Mouse (Mus musculus): ENCODE data around the gene Rnf222.

The Rnf222 gene

DNA sequence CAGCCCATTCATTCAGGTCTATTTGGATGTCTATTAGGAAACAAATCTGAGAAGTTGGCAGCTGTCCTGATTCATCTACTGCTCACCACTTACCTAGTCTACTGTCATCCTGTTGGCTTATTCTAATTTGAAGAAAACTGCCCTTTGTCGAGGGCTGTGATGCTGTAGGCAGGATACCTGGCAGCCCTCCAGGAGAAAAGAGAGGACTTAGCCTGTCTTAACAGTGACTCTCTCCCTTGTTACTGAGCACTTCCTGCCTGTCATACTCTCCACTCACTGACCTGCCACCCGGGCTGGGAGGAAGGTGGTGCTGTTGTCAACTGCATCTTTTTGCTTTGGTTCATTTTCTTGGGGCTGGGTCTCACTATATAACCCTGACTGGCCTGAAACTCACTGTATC lies 2.3 kb downstream of the Rnf222 start:
- no peak for DNase-seq (ENCODE audit: low spot score in 2 of 2)

DNA sequence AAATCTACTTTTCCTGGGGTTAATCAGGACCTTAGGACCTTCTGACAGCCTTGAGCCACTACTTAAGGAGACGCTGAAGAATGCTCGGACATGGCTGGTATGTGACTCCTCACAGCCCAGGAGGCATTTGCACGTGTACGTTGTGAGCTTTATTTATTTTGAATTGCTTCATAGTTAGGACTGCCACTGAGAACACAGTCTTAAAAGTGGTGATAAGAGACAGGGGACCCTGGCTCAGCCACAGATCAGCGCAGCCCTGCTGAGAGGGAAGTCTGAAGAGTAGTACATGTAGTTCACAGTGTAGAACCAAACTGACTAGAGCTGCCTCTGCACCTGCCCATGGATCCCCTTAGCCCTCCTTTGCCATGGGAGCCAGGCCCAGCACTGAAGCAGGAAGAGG lies 3.5 kb downstream of the Rnf222 start:
- no peak for DNase-seq (ENCODE audit: low spot score in 2 of 2)

DNA sequence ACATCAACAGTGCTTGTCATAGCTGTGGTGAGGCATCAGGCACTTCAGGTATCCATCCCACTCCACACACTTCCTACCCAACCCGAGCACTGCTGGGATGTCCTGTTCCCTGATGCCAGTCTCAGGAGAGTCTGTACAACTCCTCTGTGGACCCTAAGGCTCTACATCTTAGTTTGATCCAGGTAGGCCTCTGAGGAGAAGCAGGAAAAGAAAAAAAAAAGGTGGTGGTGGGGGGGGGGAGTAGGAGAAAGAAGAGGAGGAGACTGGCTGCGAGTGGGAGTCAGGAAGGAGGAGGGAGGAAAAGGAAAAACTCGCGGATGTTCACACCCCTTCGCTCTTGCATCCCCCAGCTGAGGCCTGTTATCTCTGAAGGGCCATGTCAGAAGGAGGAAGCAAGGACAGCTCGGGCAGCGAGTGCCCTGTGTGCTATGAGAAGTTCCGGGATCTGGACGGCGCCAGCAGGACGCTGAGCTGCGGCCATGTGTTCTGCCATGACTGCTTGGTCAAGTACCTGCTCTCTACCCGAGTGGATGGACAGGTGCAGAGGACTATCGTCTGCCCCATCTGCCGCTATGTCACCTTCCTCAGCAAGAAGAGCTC lies 4.0 kb downstream of the Rnf222 start:
- no peak for DNase-seq (ENCODE audit: low spot score in 2 of 2)

DNA sequence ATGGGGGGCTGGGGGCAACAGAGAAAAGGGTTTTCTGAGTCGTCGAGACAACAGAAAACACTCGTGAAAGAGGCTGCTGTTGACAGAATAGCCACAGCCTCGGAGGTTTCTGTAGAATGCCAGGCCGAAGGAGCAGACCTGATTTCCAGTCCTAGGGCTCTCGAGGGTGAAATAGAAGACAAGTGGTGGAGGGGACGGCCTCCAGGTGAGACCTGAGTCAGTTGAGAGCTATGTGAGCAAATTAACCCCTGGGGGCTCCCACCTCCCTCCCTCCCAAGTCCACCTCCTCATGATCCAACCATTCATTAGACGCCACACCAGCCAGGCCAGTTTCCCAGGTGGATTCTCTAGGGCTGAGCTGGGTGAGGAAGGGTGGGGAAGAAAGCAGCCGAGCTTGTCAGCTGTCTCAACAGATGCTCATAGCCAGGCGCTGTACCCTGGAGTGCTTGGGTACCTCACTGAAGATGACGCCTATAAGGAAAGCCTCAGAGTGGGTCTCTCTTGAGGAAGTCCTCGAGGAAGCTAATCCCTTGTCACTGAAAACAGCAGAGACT lies 5.6 kb downstream of the Rnf222 start:
- no peak for DNase-seq (ENCODE audit: low spot score in 2 of 2)

DNA sequence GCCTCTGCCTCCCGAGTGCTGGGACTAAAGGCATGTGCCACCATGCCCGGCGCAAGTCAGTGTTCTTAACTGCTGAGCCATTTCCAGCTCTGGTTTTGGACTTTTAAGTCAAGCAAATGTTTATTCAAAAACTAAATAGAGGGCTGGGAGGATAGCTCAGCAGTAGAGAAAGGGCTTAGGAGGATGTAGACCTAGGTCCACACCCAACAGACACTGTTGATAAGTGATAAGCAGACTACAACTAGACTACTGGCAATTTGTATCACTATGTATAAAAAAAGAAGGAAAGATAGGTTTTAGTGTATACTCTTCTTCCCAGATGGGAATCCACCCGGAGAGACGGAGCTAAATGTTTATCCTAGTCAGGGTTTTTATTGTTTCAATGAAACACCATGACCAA lies 7.9 kb downstream of the Rnf222 start:
- no peak for DNase-seq (ENCODE audit: low spot score in 2 of 2)

DNA sequence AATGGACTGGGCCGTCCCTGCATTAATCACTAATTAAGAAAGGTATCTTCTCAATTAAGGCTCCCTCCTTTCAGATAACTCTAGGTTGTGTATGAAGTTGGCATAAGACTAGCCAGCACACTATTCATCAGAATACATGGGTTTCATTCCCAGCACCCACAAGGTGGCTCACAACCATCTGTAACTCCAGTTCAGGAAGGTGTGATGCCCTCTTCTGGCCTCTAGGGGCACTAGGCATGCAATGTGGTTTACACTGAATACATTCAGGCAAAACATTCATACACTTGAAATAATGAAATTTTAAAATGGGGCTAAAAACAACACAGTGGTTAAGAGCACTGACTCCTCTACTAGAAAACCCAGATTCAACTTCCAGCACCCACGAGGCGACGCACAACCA lies 8.8 kb downstream of the Rnf222 start:
- no peak for DNase-seq (ENCODE audit: low spot score in 2 of 2)

DNA sequence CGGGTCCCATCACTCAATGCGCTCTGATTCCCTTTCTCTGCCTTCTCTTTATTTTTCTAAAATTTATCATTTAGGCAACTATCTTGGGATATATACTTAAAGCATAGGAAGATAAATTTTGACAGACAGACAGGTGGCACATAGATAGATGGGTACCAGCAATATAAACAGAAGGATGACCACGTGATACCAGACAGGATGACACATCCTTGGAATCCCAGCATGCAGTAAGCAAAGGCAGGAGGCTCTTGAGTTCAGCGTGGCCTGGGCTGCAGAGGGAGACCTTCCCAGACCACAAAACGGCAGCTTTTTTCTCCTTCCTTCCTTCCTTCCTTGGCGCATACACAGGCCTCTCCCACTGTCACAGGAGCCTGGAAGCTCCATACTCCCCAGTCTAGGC lies 9.5 kb downstream of the Rnf222 start:
- no peak for DNase-seq (ENCODE audit: low spot score in 2 of 2)

DNA sequence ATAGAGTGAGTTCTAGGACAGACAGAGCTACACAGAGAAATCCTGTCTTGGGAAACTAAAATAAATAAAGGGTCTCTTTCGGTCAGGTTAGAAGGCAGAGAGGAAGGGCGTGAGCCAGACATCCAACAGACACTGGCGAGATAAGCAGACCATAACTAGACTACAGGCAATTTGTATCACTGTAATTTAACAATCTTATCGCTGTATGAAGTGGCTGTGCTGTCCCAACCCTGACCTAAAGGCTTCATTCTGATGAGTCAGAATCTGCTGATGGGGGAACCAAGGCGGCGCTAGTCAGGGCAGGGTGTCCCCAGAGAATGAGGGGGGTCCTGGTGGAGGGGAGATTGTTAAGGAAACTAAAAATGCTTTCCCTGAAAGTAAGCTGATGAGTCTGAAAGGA lies 10.4 kb downstream of the Rnf222 start:
- DNase-seq (ENCODE audit: low spot score in 2 of 2): no peak

DNA sequence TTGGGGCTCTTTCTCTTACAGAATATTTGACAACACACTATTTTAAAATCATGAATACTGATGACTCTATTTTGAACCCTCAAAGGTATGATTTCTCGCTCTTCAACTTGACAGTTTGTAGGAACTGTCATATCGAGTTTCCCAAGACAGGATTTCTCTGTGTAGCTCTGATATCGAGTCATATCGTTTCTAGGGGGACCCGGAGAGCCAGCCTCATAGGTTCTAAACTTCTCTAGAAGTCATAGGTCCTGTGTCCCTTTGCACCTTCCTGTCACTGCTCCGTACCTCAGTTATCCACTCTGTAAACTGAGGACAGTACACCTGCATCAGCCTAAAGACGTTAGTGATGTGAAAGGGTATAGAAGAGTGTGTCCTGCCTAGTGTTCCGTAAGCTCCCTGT lies 11.5 kb downstream of the Rnf222 start:
- no peak for DNase-seq (ENCODE audit: low spot score in 2 of 2)

DNA sequence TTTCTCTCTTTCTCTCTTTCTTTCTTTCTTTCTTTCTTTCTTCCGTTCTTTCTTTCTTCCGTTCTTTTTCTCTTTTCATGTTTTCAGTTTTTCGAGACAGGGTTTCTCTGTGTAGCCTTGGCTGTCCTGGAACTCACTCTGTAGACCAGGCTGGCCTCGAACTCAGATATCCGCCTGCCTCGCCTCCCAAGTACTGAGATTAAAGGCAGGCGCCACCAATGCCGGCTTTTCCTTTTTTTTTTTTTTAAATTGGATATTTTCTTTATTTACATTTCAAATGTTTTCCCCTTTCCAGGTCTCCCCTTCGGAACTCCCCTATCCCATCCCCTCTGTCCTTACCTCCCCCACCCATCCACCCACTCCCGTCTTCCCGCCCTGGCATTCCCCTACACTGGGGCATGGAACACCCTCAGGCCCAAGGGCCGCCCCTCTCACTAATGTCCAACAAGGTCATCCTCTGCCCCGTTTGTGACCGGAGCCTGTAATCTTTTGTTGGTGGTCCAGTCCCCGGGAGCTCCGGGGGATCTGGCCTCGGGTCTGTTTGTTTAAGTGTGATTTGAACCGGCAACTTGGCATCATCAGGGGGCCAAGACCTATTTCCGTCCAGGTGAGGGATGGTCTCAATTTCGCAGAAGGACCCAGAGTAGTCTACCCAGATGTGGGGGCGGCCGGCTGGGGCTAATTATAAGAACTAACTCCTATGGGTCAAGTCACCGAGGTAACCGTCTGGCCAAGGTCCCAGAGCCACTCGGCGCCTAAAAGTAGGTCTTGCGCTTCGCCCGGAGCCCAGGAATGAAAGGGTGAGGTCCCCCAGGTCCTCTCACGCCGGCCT lies 12.4 kb downstream of the Rnf222 start:
- DNase-seq (ENCODE audit: low spot score in 2 of 2): peak in 1 of 2 experiments; percentile 8

DNA sequence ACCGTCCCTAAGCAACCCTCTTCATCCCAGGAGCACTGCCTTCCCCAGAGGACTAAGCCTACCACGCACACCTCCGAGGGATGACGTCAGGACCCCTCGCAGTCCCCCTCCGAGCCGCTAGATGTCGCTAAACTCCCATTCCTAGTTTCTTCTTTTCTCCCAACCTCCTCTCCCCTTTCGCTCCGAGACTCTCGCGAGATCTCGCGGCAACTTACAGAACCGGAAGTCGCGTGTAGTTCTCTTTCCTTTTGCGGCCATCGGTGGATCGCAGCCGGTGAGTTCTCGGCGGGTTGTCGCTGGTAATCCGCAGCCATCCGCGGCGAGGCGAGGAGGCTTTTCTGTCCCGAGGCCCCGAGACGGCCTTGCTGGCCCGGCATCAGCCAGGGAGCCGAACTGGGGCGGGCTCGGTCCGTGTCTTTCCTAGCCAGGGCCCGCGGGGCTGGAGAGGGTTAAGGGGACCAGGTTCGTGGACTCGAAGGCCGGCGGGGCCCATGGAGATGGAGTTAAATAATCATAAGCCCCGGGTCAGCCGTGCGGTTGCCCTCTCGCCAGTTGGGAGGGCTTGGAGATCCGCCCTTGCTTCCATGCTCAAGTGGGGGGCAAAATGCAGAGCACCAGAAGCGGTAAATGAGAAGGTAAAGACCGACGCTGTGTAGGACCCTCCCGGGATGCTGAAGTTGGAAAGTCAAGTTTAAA lies 13.1 kb downstream of the Rnf222 start, which contains the start of gene Rpl26:
Gene Rpl26, plus strand, starts transcription at position 233 of the 696 bp plus-strand sequence.
- peak; percentile 98 to 99 for DNase-seq (ENCODE audit: low spot score in 2 of 2)

DNA sequence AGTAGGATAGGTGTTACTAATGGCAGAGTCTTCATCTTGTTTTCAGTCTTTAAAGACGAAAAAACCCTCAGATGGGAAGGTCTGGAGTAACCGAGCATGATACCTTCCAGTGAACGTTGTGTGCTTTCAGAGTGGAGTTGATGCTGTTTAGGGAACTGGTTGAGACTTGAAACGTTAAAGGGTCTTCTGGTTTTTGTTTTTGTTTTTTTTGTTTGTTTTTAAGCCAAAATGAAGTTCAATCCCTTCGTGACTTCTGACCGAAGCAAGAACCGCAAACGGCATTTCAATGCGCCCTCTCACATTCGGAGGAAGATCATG lies 13.7 kb downstream of the Rnf222 start:
- no peak for DNase-seq (ENCODE audit: low spot score in 2 of 2)

DNA sequence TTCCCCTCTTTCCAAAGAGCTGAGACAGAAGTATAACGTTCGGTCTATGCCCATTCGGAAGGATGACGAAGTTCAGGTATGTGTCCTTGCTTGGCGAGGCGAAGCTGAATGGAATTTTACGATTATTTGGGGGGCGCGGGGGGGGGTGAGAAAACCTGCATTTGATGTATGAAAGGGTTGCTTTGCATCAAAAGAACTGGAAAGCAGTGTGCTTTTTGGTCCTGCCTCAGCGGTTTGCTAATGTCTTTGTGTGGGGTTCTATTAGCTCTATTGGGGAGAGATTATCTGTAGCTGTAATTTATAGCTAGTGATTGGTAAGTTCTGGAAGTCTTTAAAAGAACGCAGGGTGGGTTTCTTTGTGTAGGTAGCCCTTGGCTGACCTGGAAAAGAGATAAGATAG lies 14.0 kb downstream of the Rnf222 start:
- DNase-seq (ENCODE audit: low spot score in 2 of 2): no peak

DNA sequence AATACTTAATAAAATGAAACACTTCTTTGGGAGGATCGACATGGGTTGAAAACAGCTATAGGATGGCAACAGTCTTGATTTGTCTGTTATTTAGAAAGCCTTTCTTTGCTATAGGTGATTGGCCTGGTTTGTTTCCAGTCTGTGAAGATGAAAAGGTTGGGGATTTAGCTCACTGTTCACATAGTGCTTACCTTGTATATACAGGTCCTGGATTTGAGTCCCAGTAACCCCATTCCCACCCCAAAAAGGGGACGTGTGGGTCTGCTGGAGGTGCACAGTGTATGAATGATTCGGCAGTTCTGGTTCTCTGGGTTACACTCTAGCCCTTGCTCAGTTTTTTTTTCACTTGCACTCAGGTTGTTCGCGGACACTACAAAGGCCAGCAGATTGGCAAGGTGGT lies 14.5 kb downstream of the Rnf222 start:
- DNase-seq (ENCODE audit: low spot score in 2 of 2): no peak

DNA sequence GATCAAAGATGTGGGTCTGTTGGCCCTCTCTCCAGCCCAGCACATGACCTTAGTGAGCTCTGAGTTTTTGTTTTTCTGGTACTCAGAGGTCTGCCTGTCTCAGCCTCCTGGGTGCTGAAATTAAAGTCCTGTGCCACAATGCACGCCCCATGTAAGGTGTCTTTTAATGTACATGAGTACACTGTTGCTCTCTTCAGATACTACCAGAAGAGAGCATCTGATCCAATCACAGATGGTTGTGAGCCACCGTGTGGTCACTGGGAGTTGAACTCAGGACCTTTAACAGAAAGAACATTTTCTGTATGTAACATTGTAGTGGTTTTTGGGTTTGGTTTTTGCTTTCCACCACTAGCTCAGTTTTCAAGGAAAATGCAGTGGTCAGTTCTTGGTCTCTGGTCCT lies 15.4 kb downstream of the Rnf222 start:
- DNase-seq (ENCODE audit: low spot score in 2 of 2): no peak

DNA sequence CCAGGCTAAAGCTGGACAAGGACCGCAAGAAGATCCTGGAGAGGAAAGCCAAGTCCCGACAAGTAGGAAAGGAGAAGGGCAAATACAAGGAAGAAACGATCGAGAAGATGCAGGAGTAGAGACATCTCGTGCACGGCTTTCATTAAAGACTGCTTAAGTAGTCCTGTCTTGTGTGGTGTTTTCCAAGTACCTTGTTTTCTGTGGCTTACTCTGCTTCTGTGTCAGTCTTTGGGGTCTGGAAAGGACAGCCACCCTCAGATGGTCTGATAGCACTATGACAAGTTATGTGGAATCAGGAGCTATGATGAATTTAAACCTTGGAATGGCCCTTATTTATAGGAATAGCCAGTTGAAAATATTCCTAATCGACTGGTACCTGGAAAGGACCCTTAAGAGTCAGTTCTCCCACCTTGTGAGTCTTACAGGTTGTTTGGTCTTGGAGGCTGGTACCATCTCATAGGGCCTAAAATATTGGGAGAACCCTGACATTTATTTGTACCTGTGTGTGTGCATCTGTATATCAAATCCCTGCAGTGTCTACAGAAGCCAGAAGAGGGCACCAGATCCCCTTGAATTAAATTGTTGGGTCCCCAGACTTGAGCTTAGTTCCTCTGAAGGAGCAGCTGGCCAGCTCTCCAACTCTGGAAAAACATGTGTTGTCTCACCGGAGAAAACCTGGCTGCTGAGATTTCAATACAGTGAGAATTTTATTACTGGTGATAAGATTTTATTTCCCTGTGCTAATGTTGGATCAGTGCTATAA lies 16.2 kb downstream of the Rnf222 start:
- peak; percentile 67 to 77 for DNase-seq (ENCODE audit: low spot score in 2 of 2)

DNA sequence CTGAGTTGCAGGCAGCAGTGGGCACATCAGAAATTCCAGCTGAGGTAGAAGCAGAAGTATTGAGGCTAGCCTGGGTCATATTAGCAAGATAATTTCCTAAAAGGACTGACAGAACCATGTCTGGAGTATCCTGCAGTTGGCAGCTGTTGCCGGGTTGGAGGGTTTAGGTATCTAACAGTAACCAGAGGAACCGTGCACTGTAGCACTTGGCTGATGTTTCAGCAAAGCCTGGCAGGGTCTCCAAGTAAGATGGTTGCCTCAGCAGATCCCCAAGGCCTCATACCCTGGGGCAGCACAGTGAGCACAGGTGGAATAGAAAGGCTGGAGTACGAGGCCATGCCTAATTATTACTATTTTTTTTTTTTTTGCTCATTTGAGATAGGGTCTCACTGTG lies 16.8 kb downstream of the Rnf222 start:
- DNase-seq (ENCODE audit: low spot score in 2 of 2): no peak

DNA sequence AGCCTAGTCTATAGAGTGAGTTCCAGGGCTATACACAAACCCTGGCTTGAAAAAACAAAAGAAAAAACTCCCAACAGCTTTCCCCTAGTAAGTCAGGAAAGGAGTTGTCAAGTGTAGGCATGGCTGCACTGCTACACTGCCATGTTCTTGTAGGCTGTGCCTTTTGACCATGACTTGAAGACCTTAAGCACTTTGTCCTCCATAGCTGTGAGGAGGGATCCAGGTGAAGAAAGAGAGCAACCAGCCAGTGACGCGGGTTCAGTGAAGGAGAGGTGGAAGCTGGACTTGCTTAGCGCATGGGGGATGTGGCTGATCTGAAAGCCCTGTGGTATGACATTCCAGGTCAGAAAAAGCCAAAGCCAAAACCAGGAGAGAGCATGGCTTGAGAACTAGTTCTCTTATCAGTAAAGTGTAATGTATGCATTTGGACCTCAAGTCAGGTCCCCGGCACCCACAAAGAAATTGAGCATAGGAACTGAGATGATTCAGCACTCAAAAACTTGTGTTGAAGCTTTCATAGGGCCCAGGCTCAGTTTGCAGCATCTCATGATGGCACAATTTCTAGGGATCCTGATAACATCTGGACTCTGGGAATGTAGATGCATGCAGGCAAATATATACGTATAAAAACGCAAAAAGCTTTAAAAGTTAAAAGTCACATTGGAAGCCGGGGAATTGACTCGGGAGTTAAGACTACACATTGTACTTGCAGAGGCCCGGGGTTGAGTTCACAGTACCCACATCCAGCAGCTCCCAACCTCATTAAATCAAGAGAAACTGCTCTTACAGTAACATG lies 17.5 kb downstream of the Rnf222 start:
- no peak for DNase-seq (ENCODE audit: low spot score in 2 of 2)

DNA sequence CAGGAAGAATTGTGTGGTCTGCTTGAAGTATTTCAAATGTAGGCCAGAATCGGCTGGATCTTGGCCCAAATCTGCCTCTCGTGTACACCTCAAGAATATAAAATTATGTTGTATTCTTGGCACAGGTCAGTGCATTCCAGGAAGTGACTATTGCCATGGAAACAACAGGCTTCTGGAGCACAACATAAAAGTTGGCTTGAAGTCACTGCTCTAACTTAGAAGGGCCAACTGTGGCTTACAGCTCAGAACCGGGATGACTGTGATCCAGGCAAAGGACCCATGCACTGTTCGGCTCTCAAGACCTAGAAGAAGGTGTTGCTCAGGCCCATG lies 18.1 kb downstream of the Rnf222 start:
- no peak for DNase-seq (ENCODE audit: low spot score in 2 of 2)

DNA sequence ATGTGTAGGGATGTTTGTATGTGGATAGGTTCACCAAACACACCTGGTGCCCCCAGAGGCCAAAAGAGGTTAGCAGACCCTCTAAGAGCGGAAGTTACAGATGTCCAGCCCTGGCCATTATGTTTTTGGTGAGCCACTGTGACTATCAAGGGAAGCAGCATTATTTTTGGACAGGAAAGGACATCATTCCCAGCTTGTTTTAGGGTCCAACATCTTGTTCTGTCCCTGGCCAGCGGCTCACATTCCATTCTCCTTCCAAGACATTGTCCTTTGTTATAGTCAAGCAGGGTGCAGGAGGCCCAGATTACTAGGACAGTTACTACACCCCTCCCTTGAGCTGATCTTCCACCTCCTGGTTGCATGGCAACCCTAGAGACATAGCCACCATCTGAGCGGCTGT lies 18.9 kb downstream of the Rnf222 start:
- no peak for DNase-seq (ENCODE audit: low spot score in 2 of 2)

DNA sequence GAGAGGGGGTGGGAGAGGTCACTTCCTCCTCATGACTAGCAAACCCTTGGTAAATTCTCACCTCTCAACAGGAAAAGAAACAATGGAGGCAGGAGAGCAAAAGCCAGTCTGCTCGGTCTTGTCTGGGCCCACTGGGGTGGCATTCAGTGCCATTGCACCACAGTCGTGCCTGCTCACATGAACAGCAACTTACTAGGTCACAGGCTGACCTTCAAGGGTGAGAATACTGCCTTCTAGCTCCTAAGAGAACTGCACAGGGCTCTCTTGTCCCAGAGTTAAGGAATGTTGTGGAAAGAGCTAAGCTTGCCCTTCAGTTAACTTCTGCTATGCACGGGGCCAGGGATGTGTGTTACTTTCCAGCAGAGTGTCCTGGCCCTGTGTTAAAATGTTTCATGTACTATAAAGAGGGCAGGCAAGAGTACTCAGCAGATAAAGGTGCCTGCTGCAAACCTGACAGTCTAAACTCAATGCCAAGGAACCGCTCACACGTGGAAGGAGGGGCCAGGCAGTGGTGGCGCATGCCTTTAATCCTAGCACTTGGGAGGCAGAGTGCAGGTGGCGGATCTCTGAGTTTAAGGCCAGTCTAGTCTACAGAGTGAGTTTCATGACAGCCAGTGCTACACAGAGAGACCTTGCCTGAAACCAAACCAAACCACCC lies 20.6 kb downstream of the Rnf222 start:
- no peak for DNase-seq (ENCODE audit: low spot score in 2 of 2)

All from cerebellum, postnatal 4 days (tissue).